Mouse (Mus musculus) heart, adult 2 months (tissue): Measurements from ENCODE around the gene Trappc10.

Experiments
- CTCF ChIP-seq: fragments of 200-600 bp; IDR thresholded peaks from 2 replicates; pipeline ENCODE4 v1.8.1; 2022; ENCODE audit warnings: antibody characterized with exemption, mild to moderate bottlenecking, moderate library complexity
- EP300 ChIP-seq: fragments of 200-500 bp; IDR thresholded peaks from 2 replicates; pipeline ENCODE4 v1.6.1; 2011; ENCODE audit warnings: low read depth, low read length, control low read depth; ENCODE audit not compliant: insufficient read depth
- POLR2A ChIP-seq: fragments of 200-500 bp; IDR thresholded peaks from 2 replicates; pipeline ENCODE4 v1.6.1; 2011; ENCODE audit warnings: mild to moderate bottlenecking, low read depth, low read length, control low read depth; ENCODE audit not compliant: insufficient read depth

- TF ChIP-seq POLR2A, result no peak
- no peak for TF ChIP-seq CTCF
- TF ChIP-seq EP300, result no peak
Measured at GRCm38 (mm10) chr10:78158041-78158440, 86.4 kb downstream of the Trappc10 start.
